Mouse (Mus musculus): ENCODE measurements around the gene Olfr938.

GRCm38 (mm10) chr9:39064851-39065250, 13.8 kb downstream of the Olfr938 start, which contains the start of gene Olfr937:
- TF ChIP-seq POLR2A (IDR thresholded peaks at IDR 0.05; ENCODE audit: control insufficient read depth, low read depth, low read length) (no peak), CTCF (IDR thresholded peaks at IDR 0.05; ENCODE audit: control insufficient read depth, insufficient read depth, insufficient replicate concordance, low read depth, low read length) (no peak)
